Mouse (Mus musculus): ENCODE data around the gene Ccng2. TPM values are rescaled to one million over a fixed set of nuclear protein-coding genes. Genes with fewer than 3 reads are reported as not detected.

The Ccng2 gene
- polyA plus RNA-seq, 1 experiment from 2014 or later: 27.3 TPM

- Histone ChIP-seq H3K4me1 (ENCODE audit: control insufficient read depth, insufficient read depth, low read length) (no peaks in the 10 kb centered on the region), H3K4me3 (ENCODE audit: low read length) (no peak overlapping the region), H3K36me3 (ENCODE audit: control insufficient read depth, insufficient read depth, low read length) (no peaks in the 10 kb centered on the region), H3K9me3 (ENCODE audit: control insufficient read depth, low read length) (no peaks in the 10 kb centered on the region), H3K27ac (ENCODE audit: low read length) (no peak overlapping the region), H3K9ac (ENCODE audit: low read depth, low read length) (no peak overlapping the region), H3K27me3 (replicated peaks; ENCODE audit: control insufficient read depth, insufficient read depth, low read length) (no peaks in the 10 kb centered on the region), H3K4me2 (ENCODE audit: low read depth, low read length) (no peak overlapping the region)
- WGBS: 92% methylated on average over 2 of the region's 2 CpGs
- ATAC-seq: no peak
These were observed 41.9 kb downstream of the Ccng2 start for GRCm38 (mm10) chr5:93308909-93309308.

GRCm38 (mm10) chr5:93323320-93324001 lies 56.4 kb downstream of the Ccng2 start:
- Histone ChIP-seq H3K4me2 (ENCODE audit: low read depth, low read length) (no peak overlapping the region), H3K4me1 (ENCODE audit: control insufficient read depth, insufficient read depth, low read length) (no peaks in the 10 kb centered on the region), H3K4me3 (ENCODE audit: low read length) (no peak overlapping the region), H3K9ac (ENCODE audit: low read depth, low read length) (no peak overlapping the region), H3K27ac (ENCODE audit: low read length) (no peak overlapping the region), H3K27me3 (replicated peaks; ENCODE audit: control insufficient read depth, insufficient read depth, low read length) (no peaks in the 10 kb centered on the region), H3K9me3 (ENCODE audit: control insufficient read depth, low read length) (no peaks in the 10 kb centered on the region), H3K36me3 (ENCODE audit: control insufficient read depth, insufficient read depth, low read length) (no peaks in the 10 kb centered on the region)
- ATAC-seq: no peak
- WGBS: 58% methylated on average over 1 of the region's 1 CpGs

Other genes with a start within 250 kb of the Ccng2 start
- 5.2 and 7.6 TPM in 2 replicates for gene Sowahb, start 222.2 kb upstream of the Ccng2 start, polyA plus RNA-seq (2015; fragmentation: Nextera tagmentation; extraction: Ambion mirVana)
- 115 and 116 TPM in 2 replicates for gene Sept11, start 173.8 kb upstream of the Ccng2 start, polyA plus RNA-seq (2015; fragmentation: Nextera tagmentation; extraction: Ambion mirVana)
- gene Ccni, start 60.8 kb upstream of the Ccng2 start, polyA plus RNA-seq (2015; fragmentation: Nextera tagmentation; extraction: Ambion mirVana): 67.5 and 69.2 TPM in 2 replicates
- gene 2010109A12Rik, start 60.7 kb upstream of the Ccng2 start, polyA plus RNA-seq (2015; fragmentation: Nextera tagmentation; extraction: Ambion mirVana): 1.8 and 2.1 TPM in 2 replicates

Measured in intestine, embryonic 16.5 days (tissue).